8 mouse cellular contexts compared by ENCODE assay signal in genomic region chr15:82127426-82128374, GRCm38 (mm10). TPM values are rescaled to one million over a fixed set of nuclear protein-coding genes. Genes with fewer than 3 reads are reported as not detected.
DNase-seq lines count a peak whose midpoint lies in the region; ATAC-seq and TF ChIP-seq lines count a peak whose summit lies in the region.

Ccdc134 (plus strand) TSS chr15:82127922.

- peak; percentile 98 for DNase-seq in 3134 (ENCODE audit: extremely low read depth, insufficient read length, low spot score)
- DNase-seq in adrenal gland, postnatal 36 days = peak; percentile 98 to 99
- peak; percentile 98 for DNase-seq in heart, adult 2 months
- peak; percentile 94 to 95 for DNase-seq in kidney, adult 8-10 months
- DNase-seq in spleen, postnatal 10 days (ENCODE audit: low spot score in 2 of 2) = peak; percentile 92 to 98

- no peaks in the 10 kb centered on the region for H3K27me3 ChIP-seq in embryonic facial prominence, embryonic 13.5 days
- no peaks in the 10 kb centered on the region for H3K27me3 ChIP-seq in heart, adult 2 months (ENCODE audit: control insufficient read depth, insufficient read depth, low read length)
- H3K27me3 ChIP-seq in limb, embryonic 13.5 days = no peaks in the 10 kb centered on the region; the same call in 1 of the 2 replicates
- no peaks in the 10 kb centered on the region for H3K27me3 ChIP-seq in midbrain, embryonic 16.5 days (ENCODE audit: control insufficient read depth, insufficient read depth, low read depth, low read length)

- H3K9ac ChIP-seq in embryonic facial prominence, embryonic 13.5 days = peak within 1 kb of the TSS; percentile 83
- peak within 1 kb of the TSS; percentile 91 for H3K9ac ChIP-seq in heart, adult 2 months (ENCODE audit: low read depth, low read length)
- H3K9ac ChIP-seq in limb, embryonic 13.5 days = peak within 1 kb of the TSS; percentile 81
- peak within 1 kb of the TSS; percentile 73 for H3K9ac ChIP-seq in midbrain, embryonic 16.5 days (ENCODE audit: low read depth, low read length)

- TF ChIP-seq EP300 in heart, adult 2 months (IDR thresholded peaks at IDR 0.05; ENCODE audit: insufficient read depth, low read depth, low read length) = 0 out of 2 replicates have a peak, but pooled peaks have one; percentile 18

- H3K36me3 ChIP-seq in embryonic facial prominence, embryonic 13.5 days = peaks cover 11% of the 10 kb centered on the region
- no peaks in the 10 kb centered on the region for H3K36me3 ChIP-seq in heart, adult 2 months (ENCODE audit: control insufficient read depth, insufficient read depth, low read length)
- peaks cover 16% of the 10 kb centered on the region; the same call in 1 of the 2 replicates for H3K36me3 ChIP-seq in limb, embryonic 13.5 days
- no peaks in the 10 kb centered on the region for H3K36me3 ChIP-seq in midbrain, embryonic 16.5 days (ENCODE audit: control insufficient read depth, insufficient read depth, low read length)

- under 1% methylated on average over 74 of the region's 74 CpGs for WGBS in embryonic facial prominence, embryonic 13.5 days
- under 1% methylated on average over 74 of the region's 74 CpGs for WGBS in heart, adult 2 months
- under 1% methylated on average over 74 of the region's 74 CpGs for WGBS in limb, embryonic 13.5 days
- WGBS in midbrain, embryonic 16.5 days = under 1% methylated on average over 71 of the region's 74 CpGs

- H3K9me3 ChIP-seq in embryonic facial prominence, embryonic 13.5 days = no peaks in the 10 kb centered on the region
- no peaks in the 10 kb centered on the region for H3K9me3 ChIP-seq in limb, embryonic 13.5 days
- no peaks in the 10 kb centered on the region for H3K9me3 ChIP-seq in midbrain, embryonic 16.5 days (replicated peaks; ENCODE audit: control insufficient read depth, low read length, poor library complexity, severe bottlenecking)

- peak; percentile 62 for TF ChIP-seq POLR2A in heart, adult 2 months (IDR thresholded peaks at IDR 0.05; ENCODE audit: insufficient read depth, low read depth, low read length)

- peak within 1 kb of the TSS; percentile 81 for H3K27ac ChIP-seq in embryonic facial prominence, embryonic 13.5 days
- peak within 1 kb of the TSS; percentile 77 for H3K27ac ChIP-seq in heart, adult 2 months
- peak within 1 kb of the TSS; percentile 59 for H3K27ac ChIP-seq in limb, embryonic 13.5 days
- H3K27ac ChIP-seq in midbrain, embryonic 16.5 days (ENCODE audit: low read length) = peak within 1 kb of the TSS; percentile 70

- peak; percentile 97 for ATAC-seq in embryonic facial prominence, embryonic 13.5 days (ENCODE audit: insufficient number of reproducible peaks, insufficient read depth, low FRiP score, low TSS enrichment, low read depth)
- peak; percentile 98 for ATAC-seq in limb, embryonic 13.5 days (ENCODE audit: low FRiP score, low read depth)
- ATAC-seq in midbrain, embryonic 16.5 days = peak; percentile 97

- H3K79me2 ChIP-seq in heart, adult 2 months (replicated peaks; ENCODE audit: control insufficient read depth, insufficient read depth, low read length) = no peaks in the 10 kb centered on the region

- intact Hi-C loops in heart, adult 2 months (cut with DNase I) = loop anchor here (2.0 to 10.0 kb wide), 3 partner anchors 19 to 203 kb away; partner anchors contain the start of genes Polr3h and Srebf2

- H3K4me2 ChIP-seq in embryonic facial prominence, embryonic 13.5 days = peak within 1 kb of the TSS; percentile 80
- H3K4me2 ChIP-seq in limb, embryonic 13.5 days (replicated peaks) = peak within 1 kb of the TSS; percentile 88
- H3K4me2 ChIP-seq in midbrain, embryonic 16.5 days (ENCODE audit: low read length) = peak within 1 kb of the TSS; percentile 92

- H3K4me1 ChIP-seq in embryonic facial prominence, embryonic 13.5 days = peaks cover 19% of the 10 kb centered on the region
- peaks cover 2% of the 10 kb centered on the region; the same call in 1 of the 2 replicates for H3K4me1 ChIP-seq in heart, adult 2 months (ENCODE audit: control insufficient read depth, insufficient read depth, low read length)
- H3K4me1 ChIP-seq in limb, embryonic 13.5 days = peaks cover 16% of the 10 kb centered on the region
- peaks cover 14% of the 10 kb centered on the region for H3K4me1 ChIP-seq in midbrain, embryonic 16.5 days (ENCODE audit: control insufficient read depth, insufficient read depth, low read length)

- 0 out of 2 replicates have a peak, but pooled peaks have one; percentile 5 for TF ChIP-seq CTCF in heart, adult 2 months (IDR thresholded peaks at IDR 0.05)

- peak within 1 kb of the TSS; percentile 77 for H3K4me3 ChIP-seq in embryonic facial prominence, embryonic 13.5 days
- peak within 1 kb of the TSS; percentile 84 for H3K4me3 ChIP-seq in heart, adult 2 months
- H3K4me3 ChIP-seq in limb, embryonic 13.5 days = peak within 1 kb of the TSS; percentile 78
- peak within 1 kb of the TSS; percentile 70 for H3K4me3 ChIP-seq in midbrain, embryonic 16.5 days (ENCODE audit: low read depth, low read length)

RNA-seq across cellular contexts. Expression of gene Ccdc134, which starts in this region (rescaled TPM):
- 10 to 100 TPM in 1 of 2 experiments, 1 to 10 TPM in 1; 6.7 to 11.3 TPM for total RNA-seq in adrenal gland, postnatal 36 days (2021)
- 22.7 and 26.8 TPM in 2 replicates for polyA plus RNA-seq in embryonic facial prominence, embryonic 13.5 days (2015; fragmentation: Nextera tagmentation; extraction: Ambion mirVana)
- total RNA-seq in heart, adult 2 months (2021) = 1 to 10 TPM; 3.9 to 4.0 TPM
- 4.8 and 6.6 TPM in 2 replicates for polyA plus RNA-seq in heart, adult 2 months (2012; rRNA removed)
- polyA plus RNA-seq in limb, embryonic 13.5 days (2015; fragmentation: Nextera tagmentation; extraction: Ambion mirVana) = 27.6 and 30.3 TPM in 2 replicates
- 10.5 and 11.3 TPM in 2 replicates for polyA plus RNA-seq in midbrain, embryonic 16.5 days (2015; fragmentation: Nextera tagmentation; extraction: Ambion mirVana)

Comparison
In these comparisons a context has a peak if more than half of its experiments do, and no peak if none do; other contexts are left out.
1. Peak in every context shown above with its lines: DNase-seq, ATAC-seq, H3K4me3 ChIP-seq and H3K27ac ChIP-seq.